Mouse (Mus musculus): ENCODE data around the gene Cd81. TPM values are rescaled to one million over a fixed set of nuclear protein-coding genes. Genes with fewer than 3 reads are reported as not detected.

Gene Cd81
- polyA plus RNA-seq (2015; fragmentation: Illumina TruSeq; extraction: RNeasy Lipid Tissue Mini Kit (QIAGEN cat#74804); ENCODE audit: low read depth, low replicate concordance): 477 TPM

DNA sequence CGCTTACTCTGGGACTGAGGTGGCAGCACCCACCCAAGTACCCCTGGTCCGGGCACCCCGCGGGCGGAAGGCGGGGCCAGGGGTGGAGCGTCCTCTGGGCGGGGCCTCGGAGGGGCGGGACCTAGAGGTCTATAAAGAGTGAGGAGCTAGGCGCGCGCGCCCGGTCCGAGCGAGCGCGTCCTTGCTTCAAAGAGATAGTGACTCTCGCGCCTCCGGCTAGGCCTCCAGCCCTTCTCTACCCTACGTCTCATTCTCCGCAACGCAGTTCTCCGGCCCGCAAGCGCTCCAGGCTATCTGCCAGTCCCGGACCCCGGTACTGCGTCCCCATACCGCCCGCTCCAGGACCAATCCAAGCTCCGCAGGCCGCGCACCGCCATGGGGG is at the start of gene Cd81:
Cd81 (plus strand) TSS at position 114 of the 382 bp plus-strand sequence.

DNA sequence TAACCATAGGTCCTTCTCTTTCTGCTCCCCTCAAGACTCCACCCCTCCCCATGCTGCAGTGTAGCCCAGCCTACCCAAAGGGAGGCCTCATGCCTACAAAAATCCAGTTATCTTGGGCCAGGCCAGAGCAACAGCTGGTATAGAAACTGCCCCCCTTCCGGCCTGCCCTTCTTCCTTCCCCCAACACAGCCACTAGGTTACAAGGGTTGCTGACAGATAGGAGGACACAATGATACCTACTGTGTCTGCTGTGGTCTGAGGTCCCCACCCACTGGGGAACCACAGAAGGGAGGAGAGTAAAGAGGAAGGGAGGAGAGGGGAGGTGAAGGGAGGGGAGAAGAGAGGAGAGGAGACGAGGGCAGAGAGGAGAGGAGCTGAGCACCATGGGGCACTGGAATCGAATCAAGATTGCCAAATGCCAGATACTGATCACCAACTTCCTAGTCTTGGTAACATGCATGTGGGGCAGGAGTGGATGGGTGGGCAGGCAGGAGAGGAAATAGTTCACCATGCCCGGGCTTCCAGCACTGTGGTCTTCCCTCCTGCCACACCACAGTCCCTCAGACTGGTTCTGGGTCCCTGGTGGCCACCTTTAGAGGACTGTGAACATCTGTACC is 47.7 kb upstream of the Cd81 start, which contains the start of gene Tspan32:
Tspan32 (plus strand) TSS at position 320 of the 617 bp plus-strand sequence.

DNA sequence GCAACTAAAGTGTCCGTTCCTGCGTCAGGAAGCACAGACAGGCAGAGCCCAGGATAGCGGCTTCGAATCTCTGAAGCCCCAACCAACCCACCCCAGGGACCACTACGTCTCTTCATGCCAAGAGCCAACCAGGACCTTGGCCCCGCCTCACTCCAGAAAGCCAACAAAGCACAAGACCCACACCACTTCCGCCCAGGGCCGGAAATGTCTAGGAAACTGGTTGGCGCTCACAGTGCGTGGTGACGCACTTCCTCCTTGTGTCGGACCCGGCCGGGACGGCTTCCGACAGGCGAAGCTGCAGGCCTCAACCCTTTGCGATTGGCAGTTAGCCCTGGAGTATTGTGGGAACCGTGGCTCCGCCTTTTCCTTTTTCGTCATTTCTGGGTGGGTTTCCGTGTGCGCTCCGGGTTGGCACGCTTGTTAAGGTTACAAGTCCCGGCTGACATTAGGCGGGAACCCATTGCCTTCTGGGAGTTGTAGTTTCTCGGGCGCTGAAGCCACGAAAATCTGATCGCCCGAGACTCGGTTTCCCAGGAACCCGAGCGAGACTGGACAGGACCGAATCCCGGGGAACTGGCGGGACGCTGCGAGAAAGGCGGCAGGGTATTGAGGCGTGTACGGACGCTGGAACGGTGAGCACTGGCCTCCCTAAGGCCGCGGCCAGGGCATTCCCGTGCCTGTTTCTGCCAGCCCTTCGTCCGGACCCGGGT is 16.5 kb downstream of the Cd81 start, which contains the start of gene Tssc4:
Tssc4 (plus strand) TSS at position 368 of the 710 bp plus-strand sequence.

DNA sequence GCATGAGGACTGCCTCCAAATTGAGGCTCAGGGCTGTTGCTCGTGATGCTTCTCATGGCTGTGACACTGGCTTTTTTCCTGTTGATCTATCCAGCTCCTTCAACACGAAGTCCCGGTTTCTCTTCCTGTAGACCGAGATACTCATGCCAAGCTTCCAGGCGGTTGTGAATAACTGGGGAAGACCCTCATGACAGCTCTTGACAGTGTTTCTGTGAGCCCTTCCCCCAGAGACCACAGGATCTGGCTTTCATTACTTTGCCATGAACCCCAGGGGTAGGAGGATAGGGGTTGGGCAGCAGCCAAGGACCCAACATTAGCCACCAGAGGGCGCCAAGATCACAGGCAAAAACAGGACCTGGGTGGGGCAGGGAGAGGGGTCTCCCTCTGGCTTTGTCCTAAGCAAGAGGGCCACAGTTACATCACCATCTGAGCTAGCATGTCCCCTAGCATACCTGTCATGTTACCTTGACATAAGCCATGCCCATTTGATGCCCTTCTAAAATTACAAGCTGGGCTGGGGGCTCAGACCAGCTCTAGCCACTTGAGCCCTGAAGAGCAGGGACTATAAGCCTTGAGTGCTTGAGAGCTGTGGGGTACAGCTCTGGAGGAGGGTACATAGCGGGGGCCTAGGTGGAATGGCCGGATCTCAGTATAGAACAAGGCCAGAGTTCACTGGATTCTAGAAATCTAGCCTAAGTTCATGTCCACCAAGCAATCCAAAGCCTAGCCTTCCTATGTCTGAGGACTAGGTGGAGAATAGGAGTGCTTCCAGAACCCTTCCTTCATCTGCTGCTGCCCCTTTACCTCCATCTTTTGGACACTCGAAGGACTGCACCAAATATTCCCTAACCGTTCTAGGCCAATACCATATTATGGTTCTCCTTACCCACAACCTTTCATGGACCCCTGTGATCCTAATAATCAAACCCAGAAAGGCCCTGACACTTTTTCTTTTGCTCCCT is 42.3 kb downstream of the Cd81 start, which contains the start of gene Trpm5:
Trpm5 (minus strand) TSS at position 51 of the 962 bp plus-strand sequence.

DNA sequence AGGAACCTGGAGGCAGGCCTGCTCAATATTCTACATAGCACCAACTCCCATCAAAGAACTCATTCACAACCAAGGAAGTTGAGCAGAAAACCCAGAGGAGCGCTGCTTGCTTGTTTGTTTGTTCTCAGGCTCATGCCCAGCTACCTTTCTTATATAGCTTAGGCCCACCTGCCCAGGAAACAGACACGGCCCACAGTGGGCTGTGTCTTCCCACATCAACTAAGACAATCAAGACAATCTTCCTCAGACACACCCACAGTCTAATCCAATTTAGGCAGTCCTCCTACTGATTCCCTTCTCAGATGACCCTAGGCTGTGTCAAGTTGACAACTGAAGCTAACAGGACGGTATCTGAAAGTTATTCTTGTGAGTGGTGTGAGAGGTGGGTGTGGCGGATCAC is 53.5 kb downstream of the Cd81 start, which contains the start of gene Kcnq1:
Kcnq1 (plus strand) TSS at position 301 of the 400 bp plus-strand sequence.

Other genes starting within 250 kb of the Cd81 start
- 9.7 TPM for gene Th, start 121.6 kb upstream of the Cd81 start, polyA plus RNA-seq (2015; fragmentation: Illumina TruSeq; extraction: RNeasy Lipid Tissue Mini Kit (QIAGEN cat#74804); ENCODE audit: low read depth, low replicate concordance)
- 0.28 TPM for gene Ascl2, start 83.5 kb upstream of the Cd81 start, polyA plus RNA-seq (2015; fragmentation: Illumina TruSeq; extraction: RNeasy Lipid Tissue Mini Kit (QIAGEN cat#74804); ENCODE audit: low read depth, low replicate concordance)
- 0.48 TPM for gene Tspan32, start 47.7 kb upstream of the Cd81 start, polyA plus RNA-seq (2015; fragmentation: Illumina TruSeq; extraction: RNeasy Lipid Tissue Mini Kit (QIAGEN cat#74804); ENCODE audit: low read depth, low replicate concordance)
- 53.7 TPM for gene Tssc4, start 16.5 kb downstream of the Cd81 start, polyA plus RNA-seq (2015; fragmentation: Illumina TruSeq; extraction: RNeasy Lipid Tissue Mini Kit (QIAGEN cat#74804); ENCODE audit: low read depth, low replicate concordance)
- gene Trpm5, start 41.9 kb downstream of the Cd81 start, polyA plus RNA-seq (2015; fragmentation: Illumina TruSeq; extraction: RNeasy Lipid Tissue Mini Kit (QIAGEN cat#74804); ENCODE audit: low read depth, low replicate concordance): 0.12 TPM
- 0.42 TPM for gene Kcnq1, start 53.6 kb downstream of the Cd81 start, polyA plus RNA-seq (2015; fragmentation: Illumina TruSeq; extraction: RNeasy Lipid Tissue Mini Kit (QIAGEN cat#74804); ENCODE audit: low read depth, low replicate concordance)